Mouse (Mus musculus) kidney, postnatal 0 days (tissue): ENCODE measurements around the gene Slc25a16. TPM values are rescaled to one million over a fixed set of nuclear protein-coding genes. Genes with fewer than 3 reads are reported as not detected.
"Not testable (repeated sequence)": the region's sequence is repeated elsewhere in the genome, so short reads cannot be mapped to it uniquely, and the experiment has no call there.

Source experiments
- ATAC-seq: fragments of 200-750 bp; cut with Nextera tagmentation; replicated peaks from 2 replicates; pipeline ENCODE4 v1.8.0; 2017; ENCODE audit warnings: low read depth, moderate number of reproducible peaks, moderate TSS enrichment, moderate library complexity; ENCODE audit not compliant: low FRiP score
- DNase-seq: peaks from one replicate; pipeline ENCODE4 v3.0.0-alpha.2; 2016; ENCODE audit warnings: low spot score
- H3K27ac ChIP-seq: fragments of 300-500 bp; sonication (generic); 2 replicates; pipeline ENCODE4 v1.5.1; 2014; ENCODE audit warnings: mild to moderate bottlenecking
- H3K27me3 ChIP-seq: fragments of 300-500 bp; sonication (generic); 2 replicates; pipeline ENCODE4 v1.6.1; 2014; ENCODE audit warnings: low read length, mixed read lengths; ENCODE audit not compliant: insufficient read depth
- H3K36me3 ChIP-seq: fragments of 300-500 bp; sonication (generic); 2 replicates; pipeline ENCODE4 v1.6.1; 2014; ENCODE audit warnings: low read length, mixed read lengths; ENCODE audit not compliant: insufficient read depth
- H3K4me1 ChIP-seq: fragments of 300-500 bp; sonication (generic); replicated peaks from 2 replicates; pipeline ENCODE4 v1.6.1; 2014; ENCODE audit warnings: antibody characterized with exemption, low read length, mixed read lengths; ENCODE audit not compliant: insufficient read depth
- H3K4me2 ChIP-seq: fragments of 300-500 bp; sonication (generic); 2 replicates; pipeline ENCODE4 v1.6.1; 2014; ENCODE audit warnings: mild to moderate bottlenecking, low read length, moderate library complexity, mixed read lengths
- H3K4me3 ChIP-seq: fragments of 300-500 bp; sonication (generic); replicated peaks from 2 replicates; pipeline ENCODE4 v1.5.1; 2014; ENCODE audit warnings: low read depth, low read length
- H3K9ac ChIP-seq: fragments of 300-500 bp; sonication (generic); 2 replicates; pipeline ENCODE4 v1.6.1; 2014; ENCODE audit warnings: low read depth, low read length
- H3K9me3 ChIP-seq: fragments of 300-500 bp; sonication (generic); replicated peaks from 2 replicates; pipeline ENCODE4 v1.6.1; 2016; ENCODE audit warnings: low read length, inconsistent platforms, mixed read lengths
- CTCF ChIP-seq: IDR thresholded peaks from 2 replicates; pipeline ENCODE4 v1.5.1; 2016; ENCODE audit warnings: antibody characterized with exemption, low read depth, mild to moderate bottlenecking, moderate library complexity
- WGBS: fragments of 180-500 bp; shearing (Covaris S2); extraction: QIAGEN DNeasy Blood & Tissue Kit; methylation state at CpG from one replicate; pipeline ENCODE4 v1.1.7; 2014; 5-methylcytosine and 5-hydroxymethylcytosine counted together
- polyA plus RNA-seq: library from polyadenylated mRNA; unstranded; fragments of >200 nt; fragmentation: Nextera tagmentation; extraction: Ambion mirVana; gene quantifications from 2 replicates; pipeline ENCODE4 v1.2.1, GENCODE M21; 2015

The Slc25a16 gene
- polyA plus RNA-seq, 1 experiment from 2014 or later, result 27.6 TPM

GRCm38 (mm10) chr10:62897437-62897836, 23.0 kb upstream of the Slc25a16 start:
- TF ChIP-seq CTCF, result no peak
- WGBS, result 95% methylated on average over 3 of the region's 3 CpGs

DNA sequence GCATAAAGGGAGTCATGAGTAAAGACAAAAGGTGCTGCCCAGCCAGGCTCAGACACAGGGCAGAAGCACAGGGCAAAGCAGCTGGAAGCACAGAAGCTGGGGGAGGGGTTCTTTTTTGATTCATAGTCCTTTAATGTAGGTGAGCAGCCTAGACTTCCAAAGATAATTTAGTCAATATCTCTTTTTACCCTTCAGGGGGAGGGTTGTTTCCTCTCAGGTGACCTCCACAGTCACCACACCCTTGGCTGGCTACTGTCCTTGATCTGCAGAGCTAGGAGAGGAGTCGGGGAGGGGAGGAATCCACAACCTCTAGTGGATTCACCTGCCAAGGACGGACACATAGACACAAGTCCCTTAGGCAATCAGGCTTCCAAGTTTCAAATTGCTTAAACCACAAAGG, 22.4 kb upstream of the Slc25a16 start:
- H3K27ac ChIP-seq, result no peak overlapping the region
- no peak overlapping the region for H3K9ac ChIP-seq
- H3K9me3 ChIP-seq, result no peaks in the 10 kb centered on the region
- no peaks in the 10 kb centered on the region for H3K4me1 ChIP-seq
- DNase-seq (no peak), ATAC-seq (no peak)
- no peak overlapping the region for H3K4me3 ChIP-seq
- TF ChIP-seq CTCF, result no peak
- 87% methylated on average over 2 of the region's 2 CpGs for WGBS
- H3K4me2 ChIP-seq, result no peak overlapping the region
- H3K36me3 ChIP-seq, result no peaks in the 10 kb centered on the region
- no peaks in the 10 kb centered on the region for H3K27me3 ChIP-seq

More at GRCm38 (mm10) chr10:62897437-62897836, 23.0 kb upstream of the Slc25a16 start:
- no peak overlapping the region for H3K9ac ChIP-seq
- H3K4me2 ChIP-seq, result no peak overlapping the region
- H3K4me3 ChIP-seq, result no peak overlapping the region
- H3K27me3 ChIP-seq, result no peaks in the 10 kb centered on the region
- DNase-seq, result no peak
- ATAC-seq, result no peak
- no peaks in the 10 kb centered on the region for H3K36me3 ChIP-seq
- no peak overlapping the region for H3K27ac ChIP-seq
- no peaks in the 10 kb centered on the region for H3K9me3 ChIP-seq
- H3K4me1 ChIP-seq, result no peaks in the 10 kb centered on the region

DNA sequence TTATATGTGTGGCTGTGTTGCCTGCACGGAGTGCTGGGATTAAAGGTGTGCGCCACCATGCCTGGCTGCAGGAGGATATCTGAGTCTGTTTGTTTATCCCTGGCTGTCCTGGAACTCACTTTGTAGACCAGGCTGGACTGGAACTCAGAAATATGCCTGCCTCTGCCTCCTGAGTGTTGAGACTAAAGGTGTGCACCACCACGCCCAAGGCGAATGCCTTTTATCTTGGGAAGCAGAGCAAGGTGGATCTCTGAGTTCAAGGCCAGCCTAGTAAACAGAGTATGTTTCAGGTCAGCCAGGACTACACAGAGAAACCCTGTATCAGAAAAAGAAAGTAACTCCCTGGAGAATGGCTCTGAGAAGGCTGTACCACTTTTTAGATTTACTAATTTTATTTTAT, 20.3 kb upstream of the Slc25a16 start:
- Histone ChIP-seq H3K36me3 (no peaks in the 10 kb centered on the region), H3K27me3 (no peaks in the 10 kb centered on the region), H3K9ac (no peak overlapping the region), H3K4me3 (no peak overlapping the region), H3K27ac (no peak overlapping the region), H3K9me3 (no peaks in the 10 kb centered on the region), H3K4me1 (no peaks in the 10 kb centered on the region), H3K4me2 (no peak overlapping the region)
- ATAC-seq (no peak), DNase-seq (no peak)
- no peak for TF ChIP-seq CTCF
- 98% methylated on average over 4 of the region's 4 CpGs for WGBS

DNA sequence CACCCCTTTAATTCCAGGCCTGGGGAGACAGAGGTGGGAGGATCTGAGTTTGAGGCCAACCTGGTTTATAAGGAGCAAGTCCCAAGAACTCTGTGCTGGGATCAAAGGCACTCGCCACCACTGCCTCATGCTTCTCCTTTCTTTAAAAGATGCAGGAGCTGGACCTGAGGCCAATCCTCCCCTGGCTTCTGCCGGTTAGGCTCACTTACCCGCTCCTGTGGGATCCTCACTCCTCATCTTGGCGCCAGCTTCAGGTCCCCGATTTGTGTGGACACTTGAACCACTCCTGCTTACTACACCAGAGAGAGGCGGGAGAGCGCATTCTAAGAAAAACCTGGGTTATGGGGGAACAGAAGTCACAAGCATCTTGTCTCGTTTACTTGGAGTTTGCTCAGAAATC, 18.6 kb upstream of the Slc25a16 start:
- DNase-seq (peak; percentile 33), ATAC-seq (no peak)
- H3K4me3 ChIP-seq, result no peak overlapping the region
- H3K4me1 ChIP-seq, result no peaks in the 10 kb centered on the region
- no peaks in the 10 kb centered on the region for H3K9me3 ChIP-seq
- 29% methylated on average over 8 of the region's 8 CpGs for WGBS
- H3K36me3 ChIP-seq, result no peaks in the 10 kb centered on the region
- H3K4me2 ChIP-seq, result no peak overlapping the region
- no peak for TF ChIP-seq CTCF
- H3K27ac ChIP-seq, result no peak overlapping the region
- H3K9ac ChIP-seq, result no peak overlapping the region
- H3K27me3 ChIP-seq, result no peaks in the 10 kb centered on the region

GRCm38 (mm10) chr10:62902829-62903228, 17.6 kb upstream of the Slc25a16 start:
- TF ChIP-seq CTCF, result no peak
- H3K4me1 ChIP-seq, result no peaks in the 10 kb centered on the region
- no peak overlapping the region for H3K9ac ChIP-seq
- ATAC-seq (no peak), DNase-seq (no peak)
- no peaks in the 10 kb centered on the region for H3K27me3 ChIP-seq
- H3K9me3 ChIP-seq, result no peaks in the 10 kb centered on the region
- WGBS, result 47% methylated on average over 1 of the region's 1 CpGs
- H3K27ac ChIP-seq, result no peak overlapping the region
- H3K4me3 ChIP-seq, result no peak overlapping the region
- no peaks in the 10 kb centered on the region for H3K36me3 ChIP-seq
- H3K4me2 ChIP-seq, result no peak overlapping the region

DNA sequence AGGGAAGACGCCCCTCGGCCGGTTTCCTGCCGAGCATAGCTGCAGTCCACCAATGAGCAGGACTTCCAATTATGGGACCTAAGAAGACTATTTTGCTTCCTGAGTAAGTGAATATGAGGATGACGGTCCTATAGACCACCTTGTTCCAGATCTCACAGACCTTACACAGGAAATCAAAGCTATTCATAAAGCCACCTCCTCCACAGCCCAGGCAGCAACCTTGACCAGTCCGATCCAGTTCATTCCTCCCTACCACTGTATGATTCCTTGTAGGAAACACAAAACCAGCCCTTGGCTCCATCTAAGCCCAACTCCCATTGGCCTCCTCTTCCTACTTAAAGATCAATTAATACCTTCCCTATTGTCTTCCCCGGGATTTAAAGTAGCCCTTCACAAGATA, 14.1 kb upstream of the Slc25a16 start:
- Histone ChIP-seq H3K4me2 (no peak overlapping the region), H3K27ac (no peak overlapping the region), H3K4me1 (no peaks in the 10 kb centered on the region), H3K27me3 (no peaks in the 10 kb centered on the region), H3K9me3 (no peaks in the 10 kb centered on the region), H3K4me3 (no peak overlapping the region), H3K36me3 (no peaks in the 10 kb centered on the region), H3K9ac (no peak overlapping the region)
- ATAC-seq (no peak), DNase-seq (no peak)
- WGBS, result 81% methylated on average over 7 of the region's 7 CpGs
- TF ChIP-seq CTCF, result no peak

- WGBS, result no CpG with 5 or more reads among the region's 1 CpGs
- H3K4me2 ChIP-seq, H3K27me3 ChIP-seq, H3K9ac ChIP-seq, H3K36me3 ChIP-seq, DNase-seq, H3K4me3 ChIP-seq, H3K27ac ChIP-seq, H3K9me3 ChIP-seq, H3K4me1 ChIP-seq, ATAC-seq: not testable (repeated sequence)
Measured at GRCm38 (mm10) chr10:62908896-62909295, 11.5 kb upstream of the Slc25a16 start, which contains the start of gene Tet1. TSS of gene Tet1 (minus strand) at chr10:62908996.
